Mouse (Mus musculus) T-helper 17 cell (primary cell): Measurements from ENCODE around the gene Msh3.

Source experiments
- in situ Hi-C, 2 experiments: fragments of 300-600 bp; cut with MboI, MseI; formaldehyde crosslinking; loops; 1 replicate in 1 of 2; 2 replicates in 1 of 2; pipeline ENCODE4 v1.15.1; 2025; ENCODE audit warnings: high pct_unique_total_duplicates in 2 of 2

Gene Msh3

DNA sequence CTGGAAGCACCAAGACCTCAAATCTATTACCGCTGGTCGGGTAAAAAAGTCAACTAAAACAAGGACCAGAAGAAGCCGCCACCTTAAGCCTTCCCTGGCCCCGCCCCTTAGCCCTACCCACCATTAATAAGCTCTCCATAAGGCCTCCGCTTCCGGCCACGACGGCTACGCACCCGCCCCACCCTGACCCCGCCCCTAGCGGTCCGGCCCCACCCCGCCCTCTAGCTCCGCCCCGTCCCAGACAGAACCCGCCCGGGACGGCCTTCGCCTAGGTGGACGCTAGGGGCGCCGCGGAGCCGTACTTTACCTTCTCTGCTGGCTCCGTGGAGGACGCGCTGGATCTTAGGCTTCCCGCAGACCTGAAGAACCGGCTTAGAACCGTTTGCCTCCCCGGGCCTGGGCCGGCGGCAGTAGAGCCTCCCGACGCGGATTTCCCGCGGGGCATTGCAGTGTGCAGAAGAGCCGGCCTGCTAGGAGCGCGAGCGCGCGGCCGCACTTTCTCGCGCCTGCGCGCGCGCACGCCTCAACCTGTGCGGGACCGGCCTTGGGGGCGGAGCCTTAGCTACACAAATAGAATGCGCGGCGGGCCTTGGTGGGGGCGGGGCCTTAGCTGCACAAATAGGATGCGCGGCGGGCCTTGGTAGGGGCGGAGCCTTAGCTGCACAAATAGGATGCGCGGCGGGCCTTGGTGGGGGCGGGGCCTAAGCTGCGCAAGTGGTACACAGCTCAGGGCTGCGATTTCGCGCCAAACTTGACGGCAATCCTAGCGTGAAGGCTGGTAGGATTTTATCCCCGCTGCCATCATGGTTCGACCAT, at the start of gene Msh3, which contains the start of gene Dhfr:
Gene Msh3, minus strand, starts transcription at position 548 of the 816 bp plus-strand sequence.
Gene Dhfr, plus strand, starts transcription at position 271 of the 816 bp plus-strand sequence.
- in situ Hi-C loops = loop anchor here (5.0 to 25.0 kb wide), 4 partner anchors 128 to 980 kb away; partner anchors contain the start of genes Fam151b (in 2 of the 2), Serinc5 (in 1 of the 2) and Tent2 (in 1 of the 2)

DNA sequence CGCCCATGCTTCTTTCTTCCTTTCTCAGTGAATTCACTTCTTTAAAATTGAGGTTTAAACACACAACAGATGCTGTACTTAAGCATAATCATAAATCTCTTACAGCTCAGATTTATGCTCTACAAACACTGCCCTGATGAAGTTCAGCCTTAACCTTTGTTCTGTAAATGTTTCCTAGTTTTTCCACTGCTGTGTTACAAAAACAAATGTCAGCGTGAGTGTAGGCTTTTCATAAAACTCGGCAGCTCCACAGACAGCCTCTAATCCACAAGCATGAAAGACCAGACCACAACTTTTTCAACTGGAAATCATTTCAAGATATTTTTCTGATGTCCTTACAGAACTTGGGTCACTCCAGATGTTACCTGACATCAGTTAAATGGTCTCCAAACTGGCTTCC, 48.7 kb upstream of the Msh3 start:
- in situ Hi-C loops = no loop called here

- in situ Hi-C loops = no loop called here
Measured at GRCm38 (mm10) chr13:92402063-92402462, 47.3 kb upstream of the Msh3 start.

- in situ Hi-C loops = no loop called here
Measured at GRCm38 (mm10) chr13:92398491-92399384, 43.9 kb upstream of the Msh3 start.

GRCm38 (mm10) chr13:92393047-92393661, 38.4 kb upstream of the Msh3 start:
- in situ Hi-C loops = no loop called here

DNA sequence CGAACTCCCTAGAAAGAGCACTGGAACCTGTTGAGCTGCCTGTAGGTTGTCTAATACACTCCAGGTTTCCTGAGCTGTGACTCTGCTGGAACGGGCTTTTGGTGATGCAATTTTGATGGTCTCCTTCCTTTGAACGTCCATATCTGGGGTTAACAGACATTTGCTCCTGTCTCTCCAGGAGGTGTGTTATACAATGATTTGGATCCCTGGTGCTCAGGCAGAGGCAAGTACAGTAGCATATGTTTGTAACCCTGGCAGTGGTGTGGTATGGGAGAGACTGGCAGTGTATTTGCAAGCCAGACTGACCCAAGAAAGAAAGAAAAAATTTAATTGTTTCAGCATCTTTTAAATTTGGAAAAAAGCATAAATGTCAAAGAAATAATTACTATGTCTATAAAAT, 32.6 kb upstream of the Msh3 start:
- in situ Hi-C loops = no loop called here

- in situ Hi-C loops = loop anchor here in 1 of 2 experiments (25.0 kb wide), 1 partner anchor 816 kb away; the partner anchor contains the start of gene Tent2
Measured at GRCm38 (mm10) chr13:92371466-92371865, 16.7 kb upstream of the Msh3 start.

GRCm38 (mm10) chr13:92370811-92371210, 16.0 kb upstream of the Msh3 start:
- in situ Hi-C loops = loop anchor here in 1 of 2 experiments (25.0 kb wide), 1 partner anchor 816 kb away; the partner anchor contains the start of gene Tent2

DNA sequence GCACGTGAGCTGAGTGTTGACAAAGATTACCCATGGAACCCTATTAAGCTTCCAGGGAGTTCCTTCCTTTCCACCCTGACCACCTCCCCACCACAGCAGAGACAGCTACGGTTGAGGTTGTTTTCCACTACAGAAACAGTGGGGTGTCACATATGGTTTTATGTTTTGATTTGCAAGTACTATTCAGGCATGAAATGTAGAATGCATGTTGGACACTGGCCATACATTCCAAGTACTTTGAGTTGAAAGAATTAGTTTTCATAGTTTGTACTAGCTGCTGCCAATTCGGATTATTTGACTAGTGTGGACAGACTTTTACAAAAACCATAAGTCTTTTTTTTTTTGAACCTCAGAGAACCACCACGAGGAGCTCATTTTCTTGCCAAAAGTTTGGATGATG, 10.5 kb upstream of the Msh3 start:
- in situ Hi-C loops = loop anchor here in 1 of 2 experiments (25.0 kb wide), 1 partner anchor 822 kb away; the partner anchor contains the start of gene Tent2

DNA sequence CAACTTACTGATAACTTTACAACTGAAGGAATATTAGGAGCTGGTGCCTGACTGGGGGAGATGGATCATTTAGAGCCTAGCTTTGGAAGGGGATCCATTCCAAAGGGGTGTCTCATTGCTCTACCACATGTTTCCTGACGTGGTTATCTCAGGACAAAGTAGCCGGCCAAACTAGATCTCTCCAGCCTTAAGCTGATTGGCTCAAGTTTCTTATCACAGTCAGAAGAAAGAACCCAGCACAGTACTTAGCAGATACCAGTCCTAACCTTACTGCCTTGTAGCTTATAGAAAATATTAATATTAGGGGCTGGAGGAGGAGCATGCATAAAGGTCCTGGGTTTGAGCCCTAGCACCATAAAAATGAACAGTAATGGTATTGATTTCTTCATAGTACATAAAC, 6.8 kb upstream of the Msh3 start:
- in situ Hi-C loops = loop anchor here in 1 of 2 experiments (25.0 kb wide), 1 partner anchor 826 kb away; the partner anchor contains the start of gene Tent2

- in situ Hi-C loops = loop anchor here (5.0 to 25.0 kb wide), 4 partner anchors 125 to 983 kb away; partner anchors contain the start of genes Fam151b (in 2 of the 2), Serinc5 (in 1 of the 2) and Tent2 (in 1 of the 2)
Measured at GRCm38 (mm10) chr13:92357644-92358043, 2.8 kb upstream of the Msh3 start.

- in situ Hi-C loops = loop anchor here (5.0 to 25.0 kb wide), 4 partner anchors 126 to 982 kb away; partner anchors contain the start of genes Fam151b (in 2 of the 2), Serinc5 (in 1 of the 2) and Tent2 (in 1 of the 2)
Measured at GRCm38 (mm10) chr13:92356376-92356775, 1.6 kb upstream of the Msh3 start.

DNA sequence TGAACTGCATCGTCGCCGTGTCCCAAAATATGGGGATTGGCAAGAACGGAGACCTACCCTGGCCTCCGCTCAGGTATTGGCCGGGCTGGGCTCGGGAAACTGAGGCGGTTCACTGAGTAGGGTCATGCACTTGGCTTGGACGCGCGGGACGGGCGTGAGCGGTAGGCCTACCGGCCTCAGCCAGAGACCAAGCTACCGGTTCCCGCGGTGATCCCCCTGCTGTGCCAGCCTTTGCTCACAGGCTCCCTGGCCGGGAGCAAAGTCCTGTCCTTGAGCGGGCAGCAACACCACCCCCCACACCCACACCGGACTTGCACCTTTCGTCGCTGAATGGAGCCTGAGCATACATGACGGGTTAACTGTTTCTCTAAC, 455 bp upstream of the Msh3 start:
- in situ Hi-C loops = loop anchor here (5.0 to 25.0 kb wide), 4 partner anchors 127 to 980 kb away; partner anchors contain the start of genes Fam151b (in 2 of the 2), Serinc5 (in 1 of the 2) and Tent2 (in 1 of the 2)

GRCm38 (mm10) chr13:92353956-92354355, 847 bp downstream of the Msh3 start:
- in situ Hi-C loops = loop anchor here (10.0 to 25.0 kb wide), 2 partner anchors 833 to 979 kb away; partner anchors contain the start of gene Tent2 (in 1 of the 2)

- in situ Hi-C loops = loop anchor here (10.0 to 25.0 kb wide), 2 partner anchors 836 to 976 kb away; partner anchors contain the start of gene Tent2 (in 1 of the 2)
Measured at GRCm38 (mm10) chr13:92351100-92351499, 3.7 kb downstream of the Msh3 start.

DNA sequence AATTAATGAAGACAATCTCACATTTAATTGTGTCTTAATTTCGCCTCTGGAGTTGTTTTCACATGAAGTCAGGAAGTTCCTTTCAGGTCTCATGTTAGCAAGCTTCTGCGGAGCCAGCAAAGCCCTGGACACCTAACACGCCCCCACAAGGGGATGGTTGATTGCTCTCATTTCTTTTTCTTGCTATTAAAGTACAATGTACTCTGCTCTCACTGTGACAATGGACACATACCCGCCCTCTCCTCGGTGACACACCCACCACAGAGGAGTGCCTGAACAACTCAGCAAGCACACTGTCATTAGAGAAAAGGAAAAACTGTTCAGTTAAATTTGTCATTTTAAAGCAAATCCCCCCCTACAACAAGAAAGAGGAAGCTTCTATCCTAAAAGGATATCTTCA, 8.5 kb downstream of the Msh3 start:
- in situ Hi-C loops = no loop called here

GRCm38 (mm10) chr13:92344033-92344432, 10.8 kb downstream of the Msh3 start:
- in situ Hi-C loops = no loop called here

DNA sequence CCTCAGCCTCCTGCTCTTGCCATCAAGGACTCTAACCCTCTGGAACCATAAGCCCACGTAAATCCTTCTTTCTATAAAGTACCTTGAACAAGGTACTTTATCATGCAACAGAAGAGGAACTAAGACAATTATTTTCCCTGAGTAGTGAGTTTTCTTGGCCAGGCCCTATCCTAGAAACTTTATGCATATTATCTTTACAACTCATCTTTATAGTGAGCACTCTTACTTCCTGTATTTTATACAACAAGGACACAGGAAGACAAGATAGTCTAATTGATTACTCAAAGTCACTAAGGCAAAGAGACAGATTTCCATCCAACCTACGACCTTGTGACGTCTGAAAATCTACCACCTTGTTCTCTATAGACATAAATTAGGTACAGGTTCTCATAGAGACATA, 15.0 kb downstream of the Msh3 start:
- in situ Hi-C loops = loop anchor here in 1 of 2 experiments (5.0 kb wide), 1 partner anchor 432 kb away; no protein-coding TSS in a partner anchor

- in situ Hi-C loops = loop anchor here in 1 of 2 experiments (5.0 kb wide), 1 partner anchor 431 kb away; no protein-coding TSS in a partner anchor
Measured at GRCm38 (mm10) chr13:92337773-92338462, 16.9 kb downstream of the Msh3 start.

GRCm38 (mm10) chr13:92336857-92337256, 17.9 kb downstream of the Msh3 start:
- in situ Hi-C loops = loop anchor here in 1 of 2 experiments (5.0 kb wide), 1 partner anchor 430 kb away; no protein-coding TSS in a partner anchor
